Mouse (Mus musculus) embryo, embryonic 11 days (tissue): ENCODE data around the gene Mcm3ap.

Experiments
- DNase-seq: peaks from one replicate; pipeline ENCODE4 v3.0.0-alpha.2; 2015

Gene Mcm3ap

DNA sequence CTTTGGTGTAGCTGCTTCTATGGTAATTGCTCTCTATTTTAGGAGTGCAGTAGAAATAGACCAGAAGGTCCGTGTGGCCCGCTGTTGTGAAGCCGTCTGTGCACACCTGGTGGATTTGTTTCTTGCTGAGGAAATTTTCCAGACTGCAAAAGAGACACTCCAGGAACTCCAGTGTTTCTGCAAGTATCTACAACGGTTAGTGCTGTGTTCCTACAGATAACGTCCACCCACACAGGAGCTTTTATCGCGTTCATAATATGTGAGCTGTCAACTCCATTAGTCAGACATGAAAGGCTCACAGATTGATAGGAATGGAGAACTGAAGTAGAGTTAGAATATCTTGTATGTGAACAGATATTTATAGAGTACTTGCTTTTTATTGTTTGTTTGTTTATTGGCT is 27.6 kb downstream of the Mcm3ap start:
- DNase-seq: no peak

DNA sequence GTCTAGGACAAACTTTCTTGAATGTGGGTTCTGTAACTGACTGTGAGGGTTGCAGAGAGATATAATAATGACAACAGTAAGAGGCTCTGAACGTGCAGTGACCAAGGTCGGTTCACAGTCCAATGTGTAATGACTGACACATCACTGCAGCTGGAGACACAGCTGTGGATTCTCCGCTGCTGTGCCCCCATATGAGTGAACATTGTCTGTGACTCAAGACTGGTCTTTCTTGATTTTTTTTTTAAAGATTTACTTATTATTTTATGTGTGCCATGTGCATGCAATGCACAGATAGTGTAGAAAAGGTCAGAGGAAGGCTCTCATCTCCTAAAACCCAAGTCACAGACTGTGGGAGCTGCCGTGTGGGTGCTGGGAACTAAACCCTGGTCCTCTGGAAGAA is 28.8 kb downstream of the Mcm3ap start:
- DNase-seq: no peak

- DNase-seq: no peak
These were observed 35.7 kb downstream of the Mcm3ap start for GRCm38 (mm10) chr10:76504271-76504943.

- no peak for DNase-seq
These were observed 37.1 kb downstream of the Mcm3ap start for GRCm38 (mm10) chr10:76505865-76506264.

- DNase-seq: peak; percentile 86
These were observed 44.3 kb downstream of the Mcm3ap start for GRCm38 (mm10) chr10:76512965-76513583.

- no peak for DNase-seq
These were observed 62.2 kb downstream of the Mcm3ap start for GRCm38 (mm10) chr10:76530922-76531321.

- DNase-seq: peak; percentile 98
These were observed 62.6 kb downstream of the Mcm3ap start, which contains the start of gene Lss for GRCm38 (mm10) chr10:76531375-76531774. TSS of gene Lss (plus strand) at chr10:76531588.

DNA sequence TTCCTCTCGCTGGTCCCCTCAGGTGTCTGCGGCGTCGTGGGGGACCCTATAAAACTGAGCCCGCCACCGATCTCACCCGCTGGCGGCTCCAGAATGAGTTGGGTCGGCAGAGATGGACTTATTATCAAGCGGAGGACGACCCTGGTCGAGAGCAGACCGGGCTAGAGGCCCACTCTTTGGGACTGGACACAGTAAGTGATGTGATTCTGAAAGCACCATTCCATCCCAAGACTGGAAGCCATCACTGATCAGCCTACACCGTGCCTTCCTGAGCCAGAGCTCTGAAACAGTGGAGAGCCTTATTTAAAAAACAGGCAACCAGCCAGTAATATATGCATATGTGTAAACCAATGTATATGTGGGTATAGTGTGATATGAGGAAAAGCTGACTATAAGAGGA is 63.1 kb downstream of the Mcm3ap start:
- no peak for DNase-seq

DNA sequence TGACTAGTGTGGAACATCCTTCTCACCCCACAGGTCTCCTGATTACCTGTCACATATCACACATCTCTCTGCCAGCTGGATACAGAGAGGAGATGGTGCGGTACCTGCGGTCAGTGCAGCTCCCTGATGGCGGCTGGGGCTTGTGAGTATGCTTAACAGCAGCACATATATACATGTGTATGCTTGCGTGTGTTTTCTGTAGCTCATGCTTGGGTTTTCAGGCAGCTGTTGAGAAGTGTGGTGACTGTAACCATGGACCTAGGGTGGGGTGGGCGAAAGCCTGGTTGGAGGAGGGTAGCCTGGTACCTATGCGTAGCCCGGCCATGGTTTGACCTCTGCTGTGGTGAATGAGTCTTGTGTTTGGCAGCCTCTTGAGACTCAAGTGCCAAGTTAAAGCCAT is 66.8 kb downstream of the Mcm3ap start:
- no peak for DNase-seq

- no peak for DNase-seq
These were observed 68.9 kb downstream of the Mcm3ap start for GRCm38 (mm10) chr10:76537619-76538018.

DNA sequence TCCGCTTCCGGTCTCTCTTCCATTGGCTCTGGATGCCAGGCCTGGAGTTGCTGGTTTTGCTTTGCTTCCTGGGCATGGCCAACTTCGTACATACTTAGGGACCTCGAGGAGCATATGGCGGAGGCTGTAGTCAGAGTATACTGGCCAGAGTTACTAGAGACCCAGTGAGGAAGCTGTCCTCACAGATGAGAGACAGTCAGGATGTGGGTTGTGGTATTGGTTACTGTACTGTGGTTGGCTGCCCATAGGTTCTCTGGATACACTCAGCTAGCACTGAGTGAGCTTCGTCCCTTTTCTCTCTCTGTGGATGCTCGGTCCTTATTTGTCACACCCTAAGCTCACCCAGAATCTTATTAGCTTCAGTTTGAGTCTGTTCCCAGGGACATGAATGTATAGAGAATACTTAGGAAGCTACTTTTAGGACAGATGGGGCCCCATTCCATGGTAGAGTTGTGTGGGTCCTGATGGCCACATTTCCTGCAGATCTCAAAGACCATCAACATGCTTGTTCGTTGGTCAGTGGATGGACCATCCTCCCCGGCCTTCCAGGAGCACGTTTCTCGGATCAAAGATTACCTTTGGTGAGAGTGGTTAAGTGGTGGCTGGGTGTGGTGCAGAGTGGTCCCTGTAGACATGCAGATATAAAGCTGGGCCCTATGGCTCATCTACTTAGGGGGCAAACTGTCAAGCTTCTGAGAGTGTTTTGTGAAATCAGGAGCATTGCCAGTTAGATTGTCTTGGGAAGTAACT is 72.8 kb downstream of the Mcm3ap start:
- no peak for DNase-seq

DNA sequence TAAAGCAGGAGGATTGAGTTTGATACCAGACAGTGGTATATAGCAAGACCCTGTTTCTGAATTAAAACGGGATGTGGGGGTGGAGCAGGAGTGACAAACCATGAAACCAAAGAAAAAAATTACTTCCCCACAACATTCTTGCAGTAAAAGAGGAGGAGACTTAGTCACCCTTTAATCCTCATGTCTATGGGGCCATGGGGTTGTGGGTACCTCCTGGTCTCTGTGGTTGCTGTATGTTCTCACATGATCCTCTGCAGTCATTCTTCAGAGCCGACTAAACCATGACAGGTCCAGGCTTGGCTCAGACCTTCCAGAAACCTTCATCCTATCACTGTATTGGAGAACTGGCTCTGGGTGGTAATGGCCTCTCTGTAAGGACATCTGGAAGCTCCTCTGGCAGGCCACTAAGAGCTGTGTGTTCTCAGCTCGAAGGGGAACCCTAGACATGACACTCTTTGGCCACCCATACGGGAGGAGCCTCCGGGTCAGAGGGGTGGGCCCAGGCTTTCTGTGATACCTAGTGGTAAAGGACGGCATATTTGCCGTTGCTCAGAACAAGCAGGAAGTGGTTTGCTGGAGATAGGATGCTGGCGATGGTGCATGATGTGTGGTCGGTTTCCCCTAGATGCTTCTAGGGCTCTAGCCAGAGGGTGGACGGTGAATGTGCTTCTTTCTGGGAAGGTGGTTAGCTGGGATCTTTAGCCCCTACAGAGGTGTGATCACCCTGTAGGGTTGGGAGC is 74.1 kb downstream of the Mcm3ap start:
- no peak for DNase-seq

DNA sequence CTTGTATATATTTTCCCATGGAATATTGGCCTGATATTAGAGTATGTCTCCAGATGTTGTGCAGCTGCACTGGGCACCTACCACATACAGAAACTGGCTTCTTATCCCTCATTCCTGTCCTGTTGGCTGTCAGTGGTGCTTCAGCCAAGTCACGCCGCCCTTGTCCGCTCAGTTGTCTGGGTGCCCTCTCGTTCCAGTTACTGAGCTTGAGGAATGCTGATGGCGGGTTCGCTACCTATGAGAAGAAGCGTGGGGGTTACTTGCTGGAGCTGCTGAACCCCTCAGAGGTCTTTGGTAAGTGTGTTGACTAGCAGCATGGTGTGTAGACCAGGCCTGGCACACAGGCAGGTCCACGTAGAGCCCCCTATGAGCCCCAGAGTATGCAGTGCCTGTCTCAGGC is 77.8 kb downstream of the Mcm3ap start:
- no peak for DNase-seq

DNA sequence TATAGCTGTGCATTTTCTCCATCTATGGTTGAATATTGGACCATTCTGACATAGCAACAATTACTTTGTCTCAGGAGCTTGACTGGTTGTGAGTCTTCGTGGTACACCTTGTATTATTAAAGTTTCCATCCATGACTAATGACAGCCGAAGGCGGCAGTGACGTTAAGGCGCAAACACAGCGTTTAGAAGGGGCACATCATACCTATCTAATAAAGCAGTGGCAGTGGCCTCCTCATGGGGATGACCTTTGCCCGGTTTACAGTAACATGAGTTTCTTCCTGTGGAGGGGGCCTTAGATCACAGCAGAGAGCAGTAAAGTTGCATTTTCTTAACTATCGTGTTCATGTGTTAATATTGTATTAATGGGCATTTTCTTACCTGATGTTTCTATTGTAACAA is 79.5 kb downstream of the Mcm3ap start:
- DNase-seq: no peak

DNA sequence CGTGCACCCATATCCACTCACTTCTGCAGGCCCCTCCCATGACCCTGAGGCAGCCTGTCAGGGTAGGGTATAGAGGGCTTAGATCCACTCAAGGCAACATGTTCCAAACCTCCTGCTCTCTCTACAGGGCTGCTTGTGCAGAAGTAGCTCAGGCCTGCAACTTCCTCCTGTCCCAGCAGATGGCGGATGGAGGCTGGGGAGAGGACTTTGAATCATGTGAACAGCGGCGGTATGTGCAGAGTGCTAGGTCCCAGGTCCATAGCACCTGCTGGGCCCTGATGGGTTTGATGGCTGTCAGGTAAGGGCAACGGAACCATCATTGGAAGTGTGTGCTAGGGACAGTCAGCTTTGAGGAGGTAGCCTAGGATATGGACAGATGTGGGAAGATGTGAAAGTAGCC is 81.7 kb downstream of the Mcm3ap start:
- DNase-seq: no peak

DNA sequence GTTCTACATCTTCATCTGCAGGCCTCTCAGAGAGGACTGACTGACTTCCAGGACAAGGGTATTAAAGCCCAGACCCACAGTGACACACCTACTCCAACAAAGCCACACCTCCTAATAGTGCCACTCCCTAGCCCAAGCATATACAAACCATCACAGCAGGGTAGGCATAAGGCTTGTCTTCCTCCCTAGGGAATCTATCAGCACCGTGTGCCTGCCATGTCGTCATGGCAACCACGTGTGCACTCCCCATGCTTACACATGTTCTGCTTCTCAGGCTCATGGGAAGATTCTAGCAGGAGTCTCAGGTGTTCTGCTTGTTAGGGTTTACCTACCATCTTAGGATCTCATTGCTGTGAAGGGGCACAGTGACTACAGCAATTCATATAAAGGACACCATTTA is 82.8 kb downstream of the Mcm3ap start:
- no peak for DNase-seq

GRCm38 (mm10) chr10:76554061-76554460 is 85.3 kb downstream of the Mcm3ap start:
- no peak for DNase-seq

DNA sequence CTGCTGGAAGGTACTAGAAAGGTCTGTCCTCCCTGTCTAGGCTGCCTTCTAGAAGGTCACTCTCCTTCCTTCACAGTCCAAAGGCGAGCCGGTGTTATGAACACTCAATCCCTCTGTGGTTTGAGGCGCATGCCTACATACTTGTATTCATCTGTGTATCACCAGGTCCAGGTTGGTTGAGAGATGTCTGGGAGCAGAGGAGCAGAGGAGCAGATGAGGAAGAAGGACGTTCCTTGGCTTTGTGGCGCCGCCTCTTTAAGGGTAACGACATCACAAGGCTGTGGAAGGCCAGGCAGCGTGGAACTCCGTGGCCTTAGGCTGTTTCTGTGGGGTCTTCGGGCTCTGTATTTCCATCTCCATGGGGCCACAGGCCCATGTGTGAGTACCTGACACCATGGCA is 93.2 kb downstream of the Mcm3ap start, which contains the start of gene Spatc1l:
Gene Spatc1l (plus strand): TSS at position 301 of the 400 bp plus-strand sequence.
- no peak for DNase-seq
